Mouse (Mus musculus) layer of hippocampus, adult 8-10 months (tissue): ENCODE measurements around the gene Rcor1. TPM values are rescaled to one million over a fixed set of nuclear protein-coding genes. Genes with fewer than 3 reads are reported as not detected.

Experiments used
- DNase-seq, 2 experiments: peaks; one replicate each; pipeline ENCODE4 v3.0.0; 2022; ENCODE audit warnings: low spot score in 2 of 2
- total RNA-seq, 4 experiments: library from RNA; stranded (reverse); gene quantifications; 2 replicates each; pipeline ENCODE4 v1.2.4; 2022

The Rcor1 gene
- total RNA-seq, 4 experiments from 2014 or later: 14.9 to 19.8 (median 17.1) TPM

DNA sequence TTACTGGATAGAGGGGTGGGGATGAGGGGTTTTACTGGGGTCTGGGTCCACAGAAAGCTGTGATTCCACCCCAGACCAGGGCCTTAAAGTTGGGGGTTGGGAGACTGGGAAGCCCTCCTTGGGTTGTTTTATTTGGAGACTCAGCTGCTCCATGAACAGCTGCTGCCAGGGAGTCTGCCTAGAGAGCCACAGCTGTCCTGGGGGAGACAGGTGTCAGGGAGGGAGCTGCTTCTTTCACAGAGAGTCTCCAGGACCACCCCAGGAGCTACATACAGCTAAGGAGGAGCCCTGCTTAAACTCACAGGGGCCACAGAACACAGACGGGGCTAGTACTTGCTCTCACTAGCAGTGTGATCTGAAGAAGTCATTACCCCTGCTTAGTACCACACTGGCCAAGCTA lies 18.0 kb upstream of the Rcor1 start:
- DNase-seq: no peak

DNA sequence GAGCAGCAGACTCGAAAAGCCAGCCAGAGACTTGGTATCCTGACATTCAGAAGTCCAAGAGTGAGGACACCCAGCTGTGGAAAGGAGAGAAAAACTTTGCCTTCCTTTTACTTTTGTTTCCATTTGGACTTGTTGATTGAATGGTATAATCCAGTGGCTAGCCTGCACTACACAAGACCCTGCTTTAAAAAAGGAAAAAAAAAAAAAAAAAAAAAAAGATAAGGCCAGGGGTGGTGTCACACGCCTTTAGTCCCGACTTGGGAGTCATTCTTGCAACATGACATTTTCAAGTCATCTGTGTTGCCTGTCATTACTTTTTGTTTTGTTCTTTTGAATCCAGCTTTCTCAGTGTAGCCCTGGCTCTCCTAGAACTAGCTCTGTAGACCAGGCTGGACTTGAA lies 17.6 kb upstream of the Rcor1 start:
- DNase-seq: no peak

DNA sequence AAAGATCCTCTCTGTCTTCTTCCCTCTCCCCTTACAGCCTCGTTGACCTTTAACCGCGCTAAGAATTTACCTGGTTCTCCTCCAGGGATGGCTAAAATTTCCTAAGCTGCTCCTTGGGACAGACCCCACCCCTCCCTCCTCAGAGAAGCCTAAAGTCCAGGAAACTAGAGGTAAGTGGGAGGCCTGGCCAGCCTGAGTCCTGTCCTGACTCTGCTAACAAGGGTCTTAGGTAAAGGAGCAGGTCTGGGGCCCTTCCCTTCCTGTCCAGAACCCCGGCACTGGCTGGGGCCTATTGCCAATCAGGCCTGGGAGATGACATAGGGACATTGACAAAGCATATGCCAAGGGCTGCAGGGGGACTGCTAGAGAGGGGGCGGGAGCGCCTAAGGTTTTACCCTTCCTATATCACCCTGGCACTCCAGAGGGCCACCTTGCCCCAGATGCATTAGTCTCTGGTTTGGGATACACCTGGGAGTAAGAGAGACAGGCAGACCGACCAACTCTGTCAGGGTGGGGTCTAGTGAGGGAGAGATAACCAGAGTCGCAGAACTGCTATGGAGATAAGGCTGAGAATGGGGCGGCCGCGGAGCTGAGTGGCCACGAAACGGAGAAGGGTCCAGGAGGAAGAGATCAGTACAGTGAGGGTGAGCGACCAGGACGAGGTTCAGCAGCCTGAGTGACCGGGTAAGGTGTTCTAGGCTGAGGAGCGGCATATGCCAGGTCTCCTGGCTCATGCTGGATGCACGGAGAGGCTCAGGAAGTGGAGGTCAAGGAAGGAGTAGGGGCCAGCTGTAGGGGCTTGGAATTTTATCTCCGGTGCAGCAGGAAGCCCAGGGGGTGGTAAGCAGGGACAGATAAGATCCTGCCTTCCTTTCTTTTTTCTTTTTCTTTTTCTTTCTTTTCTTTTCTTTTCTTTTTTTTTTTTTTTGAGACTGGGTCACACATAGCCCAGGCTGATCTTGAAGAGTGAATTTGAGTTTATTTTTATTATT lies 10.7 kb upstream of the Rcor1 start:
- no peak for DNase-seq

DNA sequence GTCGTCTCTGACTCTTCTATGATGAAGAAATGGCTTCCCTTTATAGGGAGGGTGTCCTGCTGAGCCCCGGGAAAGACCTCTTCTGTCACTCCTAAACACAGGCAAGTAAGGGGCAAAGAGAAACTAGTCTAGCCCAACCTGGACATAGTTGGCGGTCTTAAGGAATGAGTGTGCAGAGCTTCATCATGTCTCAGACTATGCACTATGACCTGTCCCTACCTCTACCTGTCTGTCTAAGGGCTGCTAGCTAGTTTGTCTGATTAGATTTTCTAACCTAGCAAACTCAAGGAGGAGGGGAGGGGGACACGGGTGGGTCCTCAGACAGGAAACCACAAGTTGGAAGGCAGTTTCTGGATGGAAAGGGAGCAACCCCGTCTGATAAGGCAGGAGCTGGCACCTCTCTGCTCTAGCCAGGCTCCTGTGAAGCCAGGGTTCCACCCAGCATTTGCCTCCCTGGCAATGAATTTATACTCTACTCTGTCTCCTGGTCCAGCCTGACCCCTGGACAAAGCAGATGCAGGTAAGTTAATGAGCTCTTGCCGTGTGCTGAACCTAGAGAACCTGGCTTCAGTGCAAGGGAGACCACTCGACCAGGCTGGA lies 9.8 kb upstream of the Rcor1 start:
- no peak for DNase-seq

DNA sequence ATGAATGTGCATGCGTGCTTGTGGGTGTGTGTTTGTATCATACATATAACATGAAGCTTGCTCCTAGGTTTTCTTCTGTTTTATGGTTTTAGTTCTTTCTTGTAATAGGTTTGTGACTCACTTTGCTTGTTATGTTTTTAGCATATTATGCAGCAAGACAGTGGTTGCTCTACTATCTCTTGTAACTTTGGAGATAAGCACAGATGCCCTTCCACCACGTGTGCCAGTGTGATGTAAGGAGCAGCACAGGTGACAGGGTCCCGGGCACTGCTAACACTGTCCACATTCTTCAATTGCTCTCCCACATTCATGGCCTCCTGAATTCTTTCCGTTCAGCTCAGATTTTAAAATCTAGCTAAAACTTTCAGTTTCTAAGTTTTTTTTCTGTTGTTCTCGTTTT lies 6.3 kb upstream of the Rcor1 start:
- no peak for DNase-seq

DNA sequence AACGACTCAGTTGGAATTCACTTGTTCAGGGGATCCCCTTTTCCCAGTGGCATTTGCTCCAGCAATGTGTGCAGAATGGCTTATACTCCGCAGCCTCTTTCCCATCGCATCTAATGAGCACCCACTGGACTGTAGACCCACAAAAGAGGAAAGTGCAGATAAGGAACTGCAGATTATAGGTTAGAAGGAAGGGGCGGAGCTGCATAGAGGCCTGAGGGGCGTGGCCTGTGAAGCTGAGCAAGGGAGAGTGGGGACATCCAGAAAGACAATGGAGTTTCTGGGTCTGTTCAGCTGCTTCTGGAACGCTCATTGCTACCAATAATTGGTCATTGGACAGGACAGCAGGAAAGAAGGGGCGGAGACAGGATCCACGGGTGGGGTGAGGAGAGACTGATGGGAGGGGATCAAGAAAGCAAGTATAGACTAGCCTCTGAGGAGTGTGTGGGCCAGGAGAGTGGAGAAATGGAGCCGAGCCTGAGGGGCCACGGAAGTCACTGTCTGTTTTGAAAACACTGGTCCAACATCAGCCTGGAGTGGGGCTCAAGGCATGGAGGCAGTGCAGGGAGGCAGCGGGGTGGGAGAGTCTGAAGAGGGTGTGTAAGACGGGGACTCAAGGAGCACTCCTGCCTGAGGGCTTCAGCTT lies 3.8 kb upstream of the Rcor1 start:
- DNase-seq: no peak

DNA sequence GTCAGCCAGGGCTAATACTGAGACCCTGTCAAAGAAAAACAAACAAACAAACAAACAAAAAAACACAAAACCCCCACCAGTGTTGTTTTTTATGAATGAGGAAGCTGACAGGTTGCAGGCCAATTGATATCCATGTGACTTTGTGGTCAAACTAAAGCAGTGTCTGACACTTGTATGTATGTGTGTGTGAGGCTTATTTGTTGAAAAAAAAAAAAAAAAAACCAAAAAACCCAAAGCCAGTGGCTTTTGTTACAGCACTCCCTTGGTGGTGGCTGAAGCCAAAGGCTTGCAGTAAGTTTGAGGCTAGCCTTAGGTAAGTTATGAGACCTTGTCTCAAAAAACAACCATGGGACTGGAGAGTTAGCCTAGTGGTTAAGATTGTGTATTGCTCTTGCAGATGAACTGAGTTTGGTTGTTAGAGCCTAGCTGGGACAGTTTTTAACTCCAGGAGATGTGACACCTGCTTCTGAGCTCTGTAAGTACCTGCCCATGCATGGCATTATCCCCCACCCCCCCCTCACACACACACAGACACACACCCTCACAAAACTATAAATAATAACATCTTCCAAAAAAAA lies 2.9 kb upstream of the Rcor1 start:
- no peak for DNase-seq

DNA sequence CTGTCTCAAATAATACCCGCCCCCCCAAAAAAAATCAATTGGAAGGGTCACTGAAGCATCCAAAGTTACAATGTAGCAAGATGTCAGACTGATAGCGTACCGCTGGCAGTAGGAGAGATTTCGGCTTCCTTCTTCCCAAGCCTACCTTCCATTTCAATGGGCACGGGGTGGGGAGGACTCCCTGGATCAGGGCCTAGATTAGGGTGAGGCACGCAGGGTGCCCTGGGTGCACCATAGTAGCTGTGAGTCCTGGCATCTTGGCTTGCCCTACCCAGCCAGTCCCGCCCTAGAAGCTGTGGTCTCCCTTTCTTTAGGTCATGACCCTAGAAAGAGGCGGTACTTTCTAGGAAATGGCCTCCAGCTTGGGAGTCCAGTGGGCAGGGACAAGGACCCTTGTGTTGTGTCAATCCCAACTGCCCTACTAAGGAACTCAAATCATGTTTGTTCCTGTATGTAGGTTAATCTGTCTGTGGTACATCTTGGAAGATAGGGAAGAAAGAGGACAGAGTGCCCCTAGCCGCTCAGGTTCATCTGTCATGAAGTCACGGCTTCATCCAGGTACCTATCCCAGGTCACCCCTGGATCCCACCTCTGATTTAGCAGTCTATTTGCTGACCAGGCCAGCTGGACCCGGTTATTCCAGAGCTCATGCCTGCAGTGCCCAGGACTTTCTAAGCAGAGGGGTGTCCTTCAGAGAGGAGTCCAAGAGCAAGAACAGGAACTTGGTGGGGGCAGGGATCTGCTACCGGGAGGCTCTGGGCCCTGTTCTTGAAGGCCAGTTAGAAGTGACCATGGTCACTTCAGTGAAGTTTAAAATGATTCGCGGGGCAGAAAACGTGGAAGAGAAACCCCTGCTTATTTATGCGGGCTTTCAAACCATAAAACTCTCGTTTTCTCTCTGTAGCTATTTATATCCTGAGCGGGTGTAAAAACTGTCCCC lies 1.6 kb upstream of the Rcor1 start:
- DNase-seq: no peak

DNA sequence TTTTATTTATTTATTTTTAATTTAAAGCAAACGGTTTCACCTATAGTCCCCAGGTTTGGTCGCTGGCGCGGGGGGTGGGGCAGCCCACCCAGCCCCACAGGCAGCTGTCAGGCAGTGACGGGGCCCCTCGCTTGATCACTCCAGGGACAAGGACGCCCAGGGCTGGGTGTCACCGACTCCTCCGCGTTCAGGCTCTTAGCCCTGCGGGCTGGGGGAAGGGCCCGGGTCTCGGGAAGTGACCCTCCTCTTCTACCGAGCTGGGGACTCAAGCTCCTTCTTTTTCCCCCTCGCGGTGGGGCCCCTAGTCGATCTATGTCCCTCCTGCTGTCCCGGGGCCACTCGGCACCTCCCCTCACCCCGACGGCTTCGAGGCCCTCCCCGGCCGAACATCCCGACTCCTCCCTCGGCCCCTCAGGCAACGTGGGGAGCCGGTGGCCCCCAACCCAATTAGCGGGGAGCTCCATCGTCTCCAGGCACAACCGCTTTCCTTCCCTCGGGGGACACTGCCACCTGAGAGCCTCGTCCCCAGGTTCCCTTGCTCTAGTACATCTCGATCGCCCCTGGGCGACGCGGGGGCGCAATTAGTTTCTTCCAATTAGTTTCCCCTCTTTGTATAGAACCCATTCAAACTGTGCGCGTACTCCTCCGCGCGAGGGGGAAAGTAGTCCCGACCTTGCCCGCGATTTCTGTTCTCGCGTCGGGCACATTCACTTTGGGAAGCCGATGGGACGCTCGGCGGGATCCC lies 748 bp upstream of the Rcor1 start:
- peak; percentile 28 to 48 for DNase-seq

DNA sequence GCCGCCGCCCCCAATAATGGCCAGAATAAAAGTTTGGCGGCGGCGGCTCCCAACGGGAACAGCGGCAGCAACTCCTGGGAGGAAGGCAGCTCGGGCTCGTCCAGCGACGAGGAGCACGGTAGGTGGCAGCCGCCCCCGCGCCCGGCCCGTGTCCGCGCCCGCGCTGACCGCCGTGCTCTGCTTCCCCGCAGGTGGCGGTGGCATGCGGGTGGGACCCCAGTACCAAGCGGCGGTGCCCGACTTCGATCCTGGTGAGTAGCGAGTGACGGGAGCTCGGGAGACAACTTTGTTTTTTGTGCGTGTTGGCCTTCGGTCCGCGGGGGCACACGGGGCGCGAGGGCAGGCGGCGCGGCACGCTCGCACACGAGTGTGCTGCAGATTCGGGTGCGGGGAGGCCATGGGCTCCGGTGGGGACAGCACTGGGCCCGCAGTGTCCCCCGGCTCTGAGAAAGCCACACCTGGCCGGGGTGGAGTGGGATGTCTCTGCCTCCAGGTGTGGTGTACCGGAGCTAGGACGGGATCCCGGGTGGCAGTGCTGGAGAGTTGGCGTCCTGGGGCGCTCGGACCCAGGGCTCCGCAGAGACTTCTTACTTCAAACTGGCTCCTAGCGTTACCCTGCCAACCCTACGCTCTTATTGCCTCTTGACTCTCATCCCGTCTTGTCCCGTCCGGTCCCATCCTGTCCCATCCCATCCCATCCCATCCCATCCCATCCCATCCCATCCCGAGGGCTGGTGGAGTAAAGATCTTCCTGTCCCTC lies 800 bp downstream of the Rcor1 start:
- DNase-seq: no peak

DNA sequence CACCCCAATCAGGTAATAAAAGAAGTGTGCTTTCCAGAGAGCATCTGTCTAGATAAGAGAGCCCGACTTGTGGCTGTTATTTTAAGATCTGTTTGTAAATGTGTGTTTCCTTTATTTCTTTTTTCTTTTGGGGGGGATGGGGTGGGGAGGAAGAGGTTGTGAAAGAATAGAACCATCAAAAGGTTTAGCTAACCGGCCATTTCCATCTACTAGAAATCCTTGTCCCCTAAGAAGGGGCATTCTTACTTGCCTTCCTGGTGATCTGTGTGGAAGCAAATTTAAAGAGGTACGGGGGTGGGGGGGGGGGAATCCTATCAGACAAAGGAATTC lies 1.3 kb downstream of the Rcor1 start:
- no peak for DNase-seq

DNA sequence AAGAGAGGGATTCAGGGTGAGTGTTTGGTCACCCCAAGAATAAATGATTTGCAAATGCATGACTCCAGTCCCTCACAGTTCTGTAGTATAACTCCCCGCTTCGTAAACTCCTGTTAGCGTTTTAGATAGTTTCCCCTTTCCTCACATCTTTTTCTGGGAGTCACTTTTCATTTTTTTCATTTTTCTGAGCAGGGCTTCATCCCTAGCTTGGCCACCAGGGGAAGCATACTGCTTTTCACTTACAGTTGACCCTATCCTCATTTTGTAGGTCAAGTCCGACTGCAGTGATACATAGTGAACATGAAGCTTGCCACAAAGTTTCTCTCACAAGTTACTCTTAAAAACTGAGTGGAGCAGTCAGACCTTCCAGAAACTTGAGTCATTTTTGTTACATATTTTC lies 2.0 kb downstream of the Rcor1 start:
- DNase-seq: no peak

DNA sequence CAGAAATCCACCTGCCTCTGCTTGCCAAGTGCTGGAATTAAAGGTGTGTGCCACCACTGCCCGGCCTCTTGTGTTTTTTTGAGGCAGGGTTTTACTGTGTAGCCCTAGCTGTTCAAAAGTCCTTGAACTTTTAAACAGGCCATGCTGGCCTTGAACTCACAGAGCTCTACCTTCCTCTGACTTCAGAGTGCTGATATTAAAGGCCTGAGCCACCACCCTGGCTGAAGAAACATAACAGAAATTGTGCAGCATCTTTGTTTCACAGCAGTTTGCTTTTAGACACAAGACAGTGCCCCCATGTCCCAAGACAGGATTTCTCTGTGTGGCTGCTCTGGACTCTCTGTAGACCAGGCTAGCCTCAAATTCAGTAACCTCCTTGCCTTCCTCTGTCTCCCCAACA lies 3.2 kb downstream of the Rcor1 start:
- no peak for DNase-seq

DNA sequence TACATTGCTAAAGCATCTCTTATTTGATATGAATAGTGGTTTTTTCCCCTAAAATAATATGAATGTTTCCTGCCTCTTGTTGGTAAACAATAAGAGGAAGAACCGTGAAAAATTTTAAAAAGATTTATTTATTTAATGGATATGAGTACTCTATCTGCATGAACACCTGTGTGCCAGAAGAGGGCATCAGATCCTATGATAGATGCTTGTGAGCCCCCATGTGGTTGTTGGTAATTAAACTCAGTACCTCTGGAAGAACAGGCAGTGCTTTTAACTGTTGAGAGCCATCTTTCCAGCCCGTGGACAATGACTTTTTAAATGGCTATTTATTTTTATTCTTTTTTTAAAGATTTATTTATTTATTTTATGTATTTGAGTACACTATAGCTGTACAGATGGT lies 5.7 kb downstream of the Rcor1 start:
- DNase-seq: no peak

DNA sequence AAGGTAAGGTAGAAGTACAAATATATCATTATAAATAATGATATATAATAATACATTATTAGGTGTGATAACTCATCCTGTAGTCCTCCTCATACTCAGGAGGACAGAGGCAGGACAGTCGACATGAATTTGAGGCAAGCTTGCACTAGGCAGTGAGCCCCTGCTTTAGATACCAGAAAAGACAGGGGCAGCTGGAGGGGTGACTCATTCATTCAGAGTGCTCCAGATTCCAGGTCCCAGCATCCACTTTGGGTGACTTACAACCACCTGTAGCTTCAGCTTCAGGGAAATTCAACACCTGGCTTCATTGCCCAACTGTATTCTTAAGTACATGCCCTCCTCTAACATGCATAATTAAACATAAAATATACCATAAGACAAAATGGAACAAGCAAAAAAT lies 7.7 kb downstream of the Rcor1 start:
- no peak for DNase-seq

DNA sequence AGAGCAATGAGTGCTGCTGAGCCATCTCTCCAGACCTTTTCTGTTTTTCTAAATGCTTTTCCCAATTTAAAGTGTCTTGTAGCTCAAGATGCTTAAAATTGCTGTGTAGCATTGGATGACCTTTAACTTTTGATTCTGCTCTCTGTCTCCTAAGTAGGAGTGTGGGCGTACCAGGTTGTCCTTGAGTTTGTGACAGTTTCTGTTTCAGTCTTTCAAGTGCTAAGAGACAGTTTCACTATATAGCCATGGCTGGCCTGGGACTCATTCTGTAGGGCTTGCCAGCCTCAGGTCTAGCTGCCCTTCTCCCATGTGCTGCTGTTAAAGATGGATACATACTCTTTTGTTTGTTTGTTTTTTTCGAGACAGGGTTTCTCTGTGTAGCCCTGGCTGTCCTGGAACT lies 9.1 kb downstream of the Rcor1 start:
- no peak for DNase-seq

DNA sequence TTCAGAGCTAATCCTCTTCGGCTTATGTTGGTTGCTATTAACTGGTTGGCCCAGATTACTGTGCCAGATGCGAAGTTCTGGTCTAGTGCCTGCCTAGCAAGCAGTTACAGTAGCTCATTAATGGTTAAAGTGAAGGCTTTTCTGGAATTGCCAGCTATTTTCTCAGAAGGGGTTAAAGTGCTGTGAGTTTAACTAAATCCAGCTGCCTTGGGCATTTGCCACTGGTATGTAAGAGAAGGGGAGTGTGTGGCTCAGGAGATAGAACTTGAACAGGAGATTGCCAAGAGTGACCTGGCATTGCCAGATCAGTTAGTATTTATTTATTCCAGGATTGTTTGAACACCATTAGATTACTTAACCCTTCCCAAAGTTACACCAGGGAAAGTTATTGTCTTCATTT lies 11.1 kb downstream of the Rcor1 start:
- no peak for DNase-seq

DNA sequence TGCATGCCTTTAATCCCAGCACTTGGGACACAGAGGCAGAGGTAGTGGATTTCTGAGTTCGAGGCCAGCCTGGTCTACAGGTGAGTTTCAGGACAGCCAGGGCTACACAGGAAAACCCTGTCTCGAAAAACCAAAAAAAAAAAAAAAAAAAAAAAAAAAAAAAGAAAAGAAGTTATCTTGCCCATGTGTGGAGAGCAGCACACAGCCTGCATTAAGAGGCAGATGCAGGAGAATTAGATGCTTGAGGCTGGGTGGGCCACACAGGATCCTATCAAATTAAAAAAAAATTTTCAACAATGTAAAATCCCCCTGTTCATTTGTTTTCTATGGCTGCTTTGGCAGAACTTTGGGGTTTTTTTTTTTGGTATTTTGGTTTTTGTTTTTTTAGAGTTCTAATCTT lies 24.2 kb downstream of the Rcor1 start:
- DNase-seq: no peak

DNA sequence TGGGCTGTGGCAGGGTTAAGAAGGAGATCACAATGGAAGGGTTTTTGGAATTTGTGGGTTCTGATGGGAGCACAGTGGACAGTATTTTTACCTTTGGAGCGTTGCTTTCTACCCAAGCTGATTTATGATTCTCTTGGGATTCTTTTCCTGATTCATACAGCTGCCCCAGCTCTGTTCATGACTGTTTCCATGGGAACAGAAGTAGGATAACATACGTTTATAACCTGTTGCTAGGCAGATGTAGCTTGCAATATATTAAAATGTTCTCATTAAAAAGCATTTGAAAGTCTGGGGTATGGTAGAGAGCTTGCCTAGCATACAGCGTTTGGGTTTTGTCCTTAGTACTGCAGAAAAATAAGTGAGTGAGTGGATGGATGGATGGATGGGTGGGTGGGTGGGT lies 25.1 kb downstream of the Rcor1 start:
- DNase-seq: no peak

DNA sequence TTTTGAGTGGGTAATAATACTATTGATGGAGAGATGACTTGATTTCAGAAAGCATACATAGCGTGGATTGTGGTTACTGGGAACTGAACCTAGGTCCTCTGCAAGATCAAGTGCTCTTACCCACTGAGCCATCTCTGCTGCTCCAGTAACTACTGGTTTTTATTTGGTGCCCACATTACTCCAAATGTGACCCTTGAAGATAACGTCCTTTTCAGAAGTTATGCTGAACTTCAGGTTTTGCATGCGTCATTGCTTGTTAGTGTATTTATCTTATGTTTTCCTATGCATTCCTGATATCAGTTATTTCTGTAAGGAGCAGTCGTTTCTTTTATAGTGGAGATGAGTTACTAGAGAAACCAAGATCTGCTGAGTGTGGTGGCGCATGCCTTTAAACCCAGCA lies 26.2 kb downstream of the Rcor1 start:
- no peak for DNase-seq
